Mouse (Mus musculus) ZHBTc4 (cell line): ENCODE measurements around the gene Pnpla2.

Experiments
- DNase-seq: peaks from one replicate; pipeline ENCODE4 v3.0.0-alpha.2; 2011; ENCODE audit warnings: low read depth, low spot score

Gene Pnpla2

GRCm38 (mm10) chr7:141482531-141483024 is 27.6 kb downstream of the Pnpla2 start:
- DNase-seq: no peak

GRCm38 (mm10) chr7:141483114-141483653 is 28.2 kb downstream of the Pnpla2 start:
- no peak for DNase-seq

- DNase-seq: no peak
Observed at GRCm38 (mm10) chr7:141484186-141485120, 29.5 kb downstream of the Pnpla2 start.

- DNase-seq: no peak
Observed at GRCm38 (mm10) chr7:141485186-141485585, 30.2 kb downstream of the Pnpla2 start.

- no peak for DNase-seq
Observed at GRCm38 (mm10) chr7:141485606-141486005, 30.6 kb downstream of the Pnpla2 start.

GRCm38 (mm10) chr7:141486239-141486638 is 31.2 kb downstream of the Pnpla2 start:
- DNase-seq: no peak

GRCm38 (mm10) chr7:141487141-141487540 is 32.1 kb downstream of the Pnpla2 start:
- no peak for DNase-seq

GRCm38 (mm10) chr7:141491151-141491550 is 36.2 kb downstream of the Pnpla2 start:
- DNase-seq: peak; percentile 46

GRCm38 (mm10) chr7:141492738-141493137 is 37.7 kb downstream of the Pnpla2 start:
- DNase-seq: no peak

GRCm38 (mm10) chr7:141493729-141494128 is 38.7 kb downstream of the Pnpla2 start:
- DNase-seq: no peak

GRCm38 (mm10) chr7:141495379-141495778 is 40.4 kb downstream of the Pnpla2 start:
- no peak for DNase-seq

- DNase-seq: no peak
Observed at GRCm38 (mm10) chr7:141495940-141496339, 40.9 kb downstream of the Pnpla2 start.

GRCm38 (mm10) chr7:141497600-141497999 is 42.6 kb downstream of the Pnpla2 start:
- DNase-seq: no peak

- no peak for DNase-seq
Observed at GRCm38 (mm10) chr7:141501820-141502555, 47.0 kb downstream of the Pnpla2 start.

GRCm38 (mm10) chr7:141502556-141502905 is 47.5 kb downstream of the Pnpla2 start:
- no peak for DNase-seq

- DNase-seq: no peak
Observed at GRCm38 (mm10) chr7:141506278-141506677, 51.3 kb downstream of the Pnpla2 start.

GRCm38 (mm10) chr7:141508160-141508559 is 53.2 kb downstream of the Pnpla2 start:
- DNase-seq: no peak

GRCm38 (mm10) chr7:141510196-141510595 is 55.2 kb downstream of the Pnpla2 start:
- DNase-seq: no peak
